Mouse (Mus musculus): ENCODE measurements around the gene Hspg2.
"Not testable (repeated sequence)": the region's sequence is repeated elsewhere in the genome, so short reads cannot be mapped to it uniquely, and the experiment has no call there.

Hspg2 gene

GRCm38 (mm10) chr4:137468260-137469080 lies at the start of gene Hspg2:
TSS of gene Hspg2 (plus strand) at chr4:137468769.
- peak; percentile 85 for DNase-seq (ENCODE audit: low read depth)

- DNase-seq (ENCODE audit: low read depth): no peak
Observed at GRCm38 (mm10) chr4:137430502-137430901, 38.1 kb upstream of the Hspg2 start, which contains the start of gene Cela3b. TSS of gene Cela3b (minus strand) at chr4:137430540.

GRCm38 (mm10) chr4:137432700-137433550 lies 35.6 kb upstream of the Hspg2 start:
- not testable (repeated sequence) for DNase-seq (ENCODE audit: low read depth)

- no peak for DNase-seq (ENCODE audit: low read depth)
Observed at GRCm38 (mm10) chr4:137436979-137437669, 31.4 kb upstream of the Hspg2 start.

- no peak for DNase-seq (ENCODE audit: low read depth)
Observed at GRCm38 (mm10) chr4:137438842-137439241, 29.7 kb upstream of the Hspg2 start.

- DNase-seq (ENCODE audit: low read depth): peak; percentile 8
Observed at GRCm38 (mm10) chr4:137441332-137441731, 27.2 kb upstream of the Hspg2 start.

GRCm38 (mm10) chr4:137443625-137444024 lies 24.9 kb upstream of the Hspg2 start:
- peak; percentile 59 for DNase-seq (ENCODE audit: low read depth)

- DNase-seq (ENCODE audit: low read depth): no peak
Observed at GRCm38 (mm10) chr4:137445881-137446280, 22.7 kb upstream of the Hspg2 start.

- DNase-seq (ENCODE audit: low read depth): no peak
Observed at GRCm38 (mm10) chr4:137447363-137448196, 21.0 kb upstream of the Hspg2 start.

- no peak for DNase-seq (ENCODE audit: low read depth)
Observed at GRCm38 (mm10) chr4:137448197-137448596, 20.4 kb upstream of the Hspg2 start.

GRCm38 (mm10) chr4:137448641-137449040 lies 19.9 kb upstream of the Hspg2 start:
- DNase-seq (ENCODE audit: low read depth): no peak

GRCm38 (mm10) chr4:137449132-137449531 lies 19.4 kb upstream of the Hspg2 start:
- no peak for DNase-seq (ENCODE audit: low read depth)

- DNase-seq (ENCODE audit: low read depth): no peak
Observed at GRCm38 (mm10) chr4:137449715-137450114, 18.9 kb upstream of the Hspg2 start.

- DNase-seq (ENCODE audit: low read depth): no peak
Observed at GRCm38 (mm10) chr4:137452190-137452589, 16.4 kb upstream of the Hspg2 start.

- DNase-seq (ENCODE audit: low read depth): no peak
Observed at GRCm38 (mm10) chr4:137453234-137453767, 15.3 kb upstream of the Hspg2 start, which contains the start of gene 1700013G24Rik. TSS of gene 1700013G24Rik (plus strand) at chr4:137453284.

GRCm38 (mm10) chr4:137454582-137454981 lies 14.0 kb upstream of the Hspg2 start:
- no peak for DNase-seq (ENCODE audit: low read depth)

GRCm38 (mm10) chr4:137456581-137456980 lies 12.0 kb upstream of the Hspg2 start:
- DNase-seq (ENCODE audit: low read depth): no peak

GRCm38 (mm10) chr4:137457292-137457691 lies 11.3 kb upstream of the Hspg2 start:
- DNase-seq (ENCODE audit: low read depth): no peak

GRCm38 (mm10) chr4:137458310-137458709 lies 10.3 kb upstream of the Hspg2 start:
- no peak for DNase-seq (ENCODE audit: low read depth)

- no peak for DNase-seq (ENCODE audit: low read depth)
Observed at GRCm38 (mm10) chr4:137458861-137459260, 9.7 kb upstream of the Hspg2 start.

GRCm38 (mm10) chr4:137460676-137461075 lies 7.9 kb upstream of the Hspg2 start:
- no peak for DNase-seq (ENCODE audit: low read depth)
